Mouse (Mus musculus) CH12.LX (cell line): ENCODE measurements around the gene Stat6. TPM values are rescaled to one million over a fixed set of nuclear protein-coding genes. Genes with fewer than 3 reads are reported as not detected.

Experiments
- DNase-seq: peaks from one replicate; pipeline ENCODE4 v3.0.0-alpha.2; 2013; ENCODE audit errors: extremely low read depth
- H3K27ac ChIP-seq: 2 replicates; pipeline ENCODE4 v1.5.1; 2012; ENCODE audit warnings: low read depth, mild to moderate bottlenecking, control low read depth, moderate library complexity; ENCODE audit not compliant: insufficient read depth
- H3K27me3 ChIP-seq: replicated peaks from 2 replicates; pipeline ENCODE3; 2012; ENCODE audit warnings: inconsistent platforms
- H3K36me3 ChIP-seq, 2 experiments: replicated peaks in 1 of 2; 2 replicates each; pipeline versions ENCODE3 to v1.6.1; 2012; ENCODE audit warnings: inconsistent platforms in 1 of 2, low read length in 1 of 2, mild to moderate bottlenecking in 1 of 2, mixed read lengths in 1 of 2, moderate library complexity in 1 of 2; ENCODE audit not compliant: control insufficient read depth in 1 of 2, insufficient read depth in 1 of 2
- H3K4me1 ChIP-seq, 2 experiments: 2 replicates each; pipeline ENCODE4 v1.6.1; 2012; ENCODE audit warnings: inconsistent platforms in 1 of 2, moderate library complexity in 1 of 2; ENCODE audit not compliant: insufficient read depth in 2 of 2, control insufficient read depth in 1 of 2
- H3K4me2 ChIP-seq: 2 replicates; pipeline ENCODE4 v1.6.1; 2012; ENCODE audit warnings: low read depth, mild to moderate bottlenecking, control low read depth; ENCODE audit not compliant: poor library complexity, insufficient read depth, severe bottlenecking
- H3K4me3 ChIP-seq, 3 experiments: fragments of 150-350 bp in 1 of 3; sonication (generic) in 1 of 3; replicated peaks in 1 of 3; 2 replicates each; pipeline versions ENCODE3 to v1.5.1; 2011 to 2012; ENCODE audit warnings: low read depth in 2 of 3, low read length in 2 of 3, mild to moderate bottlenecking in 2 of 3, moderate library complexity in 2 of 3, control low read depth in 1 of 3, improper control_type of control experiment in 1 of 3, inconsistent platforms in 1 of 3, mixed read lengths in 1 of 3; ENCODE audit not compliant: poor library complexity in 1 of 3
- H3K79me2 ChIP-seq: replicated peaks from 2 replicates; pipeline ENCODE4 v1.6.1; 2012; ENCODE audit warnings: mild to moderate bottlenecking, moderate library complexity; ENCODE audit not compliant: control insufficient read depth, poor library complexity, insufficient read depth, severe bottlenecking; ENCODE audit errors: extremely low read depth
- H3K9ac ChIP-seq: 2 replicates; pipeline ENCODE4 v1.6.1; 2012; ENCODE audit warnings: low read depth, mild to moderate bottlenecking, control low read depth, moderate library complexity; ENCODE audit not compliant: insufficient read depth
- H3K9me3 ChIP-seq: replicated peaks from 2 replicates; pipeline ENCODE3; 2012; ENCODE audit warnings: low read length, inconsistent platforms, mixed read lengths
- BHLHE40 ChIP-seq: IDR thresholded peaks from 2 replicates; pipeline ENCODE4 v1.6.1; 2011; ENCODE audit warnings: mild to moderate bottlenecking, low read depth, low read length, improper control_type of control experiment
- CHD1 ChIP-seq: IDR thresholded peaks from 2 replicates; pipeline ENCODE4 v1.6.1; 2012; ENCODE audit warnings: low read depth, low read length, improper control_type of control experiment, inconsistent platforms
- CHD2 ChIP-seq: IDR thresholded peaks from 2 replicates; pipeline ENCODE4 v1.6.1; 2011; ENCODE audit warnings: low read length, improper control_type of control experiment
- CTCF ChIP-seq, 2 experiments: IDR thresholded peaks in 1 of 2; conservative IDR thresholded peaks in 1 of 2; 2 replicates each; pipeline ENCODE4 v1.5.1; 2011 to 2012; ENCODE audit warnings: low read depth in 2 of 2, low read length in 2 of 2, improper control_type of control experiment in 1 of 2, inconsistent platforms in 1 of 2, mild to moderate bottlenecking in 1 of 2, moderate library complexity in 1 of 2
- E2F4 ChIP-seq: IDR thresholded peaks from 2 replicates; pipeline ENCODE4 v1.6.1; 2011; ENCODE audit warnings: low read depth, low read length, improper control_type of control experiment; ENCODE audit not compliant: insufficient replicate concordance
- ELF1 ChIP-seq: IDR thresholded peaks from 2 replicates; pipeline ENCODE4 v1.6.1; 2014; ENCODE audit warnings: low read depth, mild to moderate bottlenecking, inconsistent platforms, low read length, improper control_type of control experiment
- GABPA ChIP-seq: IDR thresholded peaks from 2 replicates; pipeline ENCODE4 v1.6.1; 2012; ENCODE audit warnings: low read depth, low read length, improper control_type of control experiment, inconsistent platforms; ENCODE audit not compliant: insufficient replicate concordance
- HCFC1 ChIP-seq: IDR thresholded peaks from 2 replicates; pipeline ENCODE4 v1.6.1; 2012; ENCODE audit warnings: low read depth, mild to moderate bottlenecking, inconsistent platforms, low read length, improper control_type of control experiment
- IRF4 ChIP-seq: IDR thresholded peaks from 2 replicates; pipeline ENCODE4 v1.6.1; 2014; ENCODE audit warnings: low read depth, mild to moderate bottlenecking, inconsistent platforms, low read length, improper control_type of control experiment
- JUND ChIP-seq: conservative IDR thresholded peaks from 2 replicates; pipeline ENCODE4 v1.6.1; 2011; ENCODE audit warnings: low read depth, low read length, improper control_type of control experiment
- KAT2A ChIP-seq: IDR thresholded peaks from 2 replicates; pipeline ENCODE4 v1.6.1; 2012; ENCODE audit warnings: low read length, improper control_type of control experiment, inconsistent platforms; ENCODE audit not compliant: insufficient replicate concordance
- MAFK ChIP-seq: IDR thresholded peaks from 2 replicates; pipeline ENCODE4 v1.6.1; 2011; ENCODE audit warnings: low read length, improper control_type of control experiment; ENCODE audit not compliant: insufficient replicate concordance
- MAX ChIP-seq: IDR thresholded peaks from 2 replicates; pipeline ENCODE4 v1.6.1; 2011; ENCODE audit warnings: low read length, improper control_type of control experiment
- MAZ ChIP-seq: IDR thresholded peaks from 2 replicates; pipeline ENCODE4 v1.6.1; 2012; ENCODE audit warnings: low read depth, mild to moderate bottlenecking, inconsistent platforms, low read length, improper control_type of control experiment, moderate library complexity
- MEF2A ChIP-seq: IDR thresholded peaks from 2 replicates; pipeline ENCODE4 v1.6.1; 2014; ENCODE audit warnings: low read depth, mild to moderate bottlenecking, inconsistent platforms, low read length, improper control_type of control experiment, borderline replicate concordance
- MXI1 ChIP-seq: IDR thresholded peaks from 2 replicates; pipeline ENCODE4 v1.6.1; 2011; ENCODE audit warnings: mild to moderate bottlenecking, low read depth, low read length, improper control_type of control experiment
- MYC ChIP-seq: IDR thresholded peaks from 2 replicates; pipeline ENCODE4 v1.6.1; 2011; ENCODE audit warnings: low read depth, mild to moderate bottlenecking, improper control_type of control experiment, low read length
- NELFE ChIP-seq: IDR thresholded peaks from 2 replicates; pipeline ENCODE4 v1.6.1; 2011; ENCODE audit warnings: low read depth, low read length, improper control_type of control experiment
- NRF1 ChIP-seq: IDR thresholded peaks from 2 replicates; pipeline ENCODE4 v1.6.1; 2014; ENCODE audit warnings: low read depth, mild to moderate bottlenecking, inconsistent platforms, low read length, improper control_type of control experiment, moderate library complexity
- PAX5 ChIP-seq: IDR thresholded peaks from 2 replicates; pipeline ENCODE4 v1.6.1; 2012; ENCODE audit warnings: low read length, inconsistent platforms, mixed read lengths
- POLR2A ChIP-seq: IDR thresholded peaks from 2 replicates; pipeline ENCODE4 v1.6.1; 2011; ENCODE audit warnings: low read depth, mild to moderate bottlenecking, improper control_type of control experiment, low read length
- POLR2AphosphoS2 ChIP-seq: IDR thresholded peaks from 2 replicates; pipeline ENCODE4 v1.6.1; 2011; ENCODE audit warnings: low read depth, low read length, improper control_type of control experiment
- RAD21 ChIP-seq: IDR thresholded peaks from 2 replicates; pipeline ENCODE4 v1.6.1; 2011; ENCODE audit warnings: low read depth, mild to moderate bottlenecking, low read length, improper control_type of control experiment, moderate library complexity
- SIN3A ChIP-seq: IDR thresholded peaks from 2 replicates; pipeline ENCODE4 v1.6.1; 2012; ENCODE audit warnings: low read length, improper control_type of control experiment, inconsistent platforms
- SMC3 ChIP-seq: IDR thresholded peaks from 2 replicates; pipeline ENCODE4 v1.6.1; 2011; ENCODE audit warnings: low read depth, low read length, improper control_type of control experiment
- TCF12 ChIP-seq: IDR thresholded peaks from 2 replicates; pipeline ENCODE4 v1.6.1; 2014; ENCODE audit warnings: low read depth, mild to moderate bottlenecking, inconsistent platforms, low read length, improper control_type of control experiment
- UBTF ChIP-seq: IDR thresholded peaks from 2 replicates; pipeline ENCODE4 v1.6.1; 2012; ENCODE audit warnings: low read depth, mild to moderate bottlenecking, inconsistent platforms, low read length, improper control_type of control experiment, moderate library complexity
- USF1 ChIP-seq: IDR thresholded peaks from 2 replicates; pipeline ENCODE4 v1.6.1; 2014; ENCODE audit warnings: low read depth, mild to moderate bottlenecking, inconsistent platforms, low read length, improper control_type of control experiment
- USF2 ChIP-seq: conservative IDR thresholded peaks from 2 replicates; pipeline ENCODE4 v1.6.1; 2011; ENCODE audit warnings: low read depth, low read length, improper control_type of control experiment
- ZC3H11A ChIP-seq: IDR thresholded peaks from 2 replicates; pipeline ENCODE4 v1.6.1; 2012; ENCODE audit warnings: low read depth, mild to moderate bottlenecking, inconsistent platforms, low read length, improper control_type of control experiment
- ZKSCAN1 ChIP-seq: IDR thresholded peaks from 2 replicates; pipeline ENCODE4 v1.6.1; 2012; ENCODE audit warnings: low read depth, inconsistent platforms, low read length, improper control_type of control experiment, borderline replicate concordance
- ZNF384 ChIP-seq: IDR thresholded peaks from 2 replicates; pipeline ENCODE4 v1.6.1; 2012; ENCODE audit warnings: low read depth, low read length, improper control_type of control experiment, inconsistent platforms
- dilution Hi-C: fragments of 300-500 bp; cut with MboI; formaldehyde crosslinking; loops from 2 replicates; pipeline ENCODE4 v1.14.3; 2020; ENCODE audit warnings: low sequenced_read_pairs; ENCODE audit not compliant: extremely low pct_unique_long_range_greater_than_20kb, extremely low pct_ligation_motif_present
- in situ Hi-C: fragments of 300-500 bp; cut with MboI; formaldehyde crosslinking; loops from 3 replicates; pipeline ENCODE4 v1.14.3; 2019; ENCODE audit warnings: low sequenced_read_pairs, low pct_ligation_motif_present, low pct_unique_long_range_greater_than_20kb, mixed read lengths
- polyA plus RNA-seq: library from polyadenylated mRNA; unstranded; fragments of >175 nt; gene quantifications from 2 replicates; pipeline ENCODE4 v1.2.1, GENCODE M21; 2012; ENCODE audit warnings: low read depth; ENCODE audit not compliant: insufficient read length
- total RNA-seq, 2 experiments: library from RNA; depleted of rRNA; stranded (reverse); fragments of 300-350 nt in 1 of 2; fragments of >200 nt in 1 of 2; gene quantifications; 2 replicates each; pipeline ENCODE4 v1.2.3; 2012 to 2014

Stat6 gene
- total and polyA plus RNA-seq, 3 experiments, result 71.5 to 76.6 (median 72.1) TPM

- H3K27me3 ChIP-seq, result peaks cover 22% of the 10 kb centered on the region
- dilution Hi-C loops (no loop called here), in situ Hi-C loops (no loop called here)
- H3K9me3 ChIP-seq, result peaks cover 10% of the 10 kb centered on the region
- TF ChIP-seq SMC3 (peak; percentile 92), TCF12 (no peak), ELF1 (peak; percentile 34; the same call in 1 of the 2 replicates), MXI1 (peak; percentile 55; the same call in 1 of the 2 replicates), ZC3H11A (peak; percentile 54), MYC (0 out of 2 replicates have a peak, but pooled peaks have one; percentile 26), IRF4 (peak; percentile 70), POLR2A (no peak), MEF2A (peak; percentile 49; the same call in 1 of the 2 replicates), CHD2 (no peak), CHD1 (no peak), BHLHE40 (peak; percentile 66; the same call in 1 of the 2 replicates), MAFK (no peak), USF1 (no peak), CTCF (conservative IDR thresholded peaks at IDR 0.05 in 1 of 2, IDR thresholded peaks at IDR 0.05 in 1 of 2; ENCODE audit: low read depth in 2 of 2, low read length in 2 of 2) (peak in 1 of 2 experiments; percentile 83; a peak in 2 of 4 replicates), HCFC1 (no peak), ZNF384 (0 out of 2 replicates have a peak, but pooled peaks have one; percentile 4), KAT2A (no peak), RAD21 (peak; percentile 74), MAZ (no peak), UBTF (0 out of 2 replicates have a peak, but pooled peaks have one; percentile 38), ZKSCAN1 (no peak), PAX5 (no peak), POLR2AphosphoS2 (no peak), SIN3A (no peak; the same call in 1 of the 2 replicates), JUND (no peak), USF2 (no peak), GABPA (no peak), E2F4 (no peak), NELFE (no peak), MAX (no peak), NRF1 (no peak)
- peaks cover 0 to 32% of the 10 kb centered on the region in 2 experiments; a peak in 2 of 4 replicates for H3K4me1 ChIP-seq
- peak overlapping the region; percentile 60 for H3K4me2 ChIP-seq
- no peaks in the 10 kb centered on the region for H3K36me3 ChIP-seq
- H3K4me3 ChIP-seq, result peak overlapping the region; percentile 65 to 75 (median 69)
- H3K79me2 ChIP-seq, result no peaks in the 10 kb centered on the region
- peak overlapping the region; percentile 39; the same call in 1 of the 2 replicates for H3K27ac ChIP-seq
- peak; percentile 31 for DNase-seq
- H3K9ac ChIP-seq, result peak overlapping the region; percentile 58; the same call in 1 of the 2 replicates
Measured at GRCm38 (mm10) chr10:127622057-127622392, 20.8 kb upstream of the Stat6 start.
